Mouse (Mus musculus): ENCODE data around the gene Ppp2r3a. TPM values are rescaled to one million over a fixed set of nuclear protein-coding genes. Genes with fewer than 3 reads are reported as not detected.

The Ppp2r3a gene
- total and polyA plus RNA-seq, 2 experiments from 2014 or later = 18.6 to 37.9 TPM

- no peaks in the 10 kb centered on the region for H3K27me3 ChIP-seq (ENCODE audit: insufficient read depth, low read length)
- H3K9ac ChIP-seq (replicated peaks; ENCODE audit: low read length, poor library complexity, severe bottlenecking) = no peak overlapping the region
Observed at GRCm38 (mm10) chr9:101262815-101263214, 11.2 kb upstream of the Ppp2r3a start.

GRCm38 (mm10) chr9:101261989-101262571 is 10.5 kb upstream of the Ppp2r3a start:
- no peak overlapping the region for H3K9ac ChIP-seq (replicated peaks; ENCODE audit: low read length, poor library complexity, severe bottlenecking)
- H3K4me3 ChIP-seq (ENCODE audit: low read depth, low read length) = no peak overlapping the region
- TF ChIP-seq CTCF (IDR thresholded peaks at IDR 0.05) = no peak
- peak; percentile 16 for DNase-seq (ENCODE audit: low spot score)
- no peak overlapping the region for H3K4me2 ChIP-seq (ENCODE audit: low read depth, low read length, poor library complexity, severe bottlenecking)
- no peaks in the 10 kb centered on the region for H3K9me3 ChIP-seq (ENCODE audit: low read length)
- no peak overlapping the region for H3K27ac ChIP-seq (ENCODE audit: low read depth, low read length)
- no peaks in the 10 kb centered on the region for H3K27me3 ChIP-seq (ENCODE audit: insufficient read depth, low read length)
- 0 out of 2 replicates have a peak, but pooled peaks cover 3% of the 10 kb centered on the region for H3K4me1 ChIP-seq (ENCODE audit: insufficient read depth, low read length)
- ATAC-seq (ENCODE audit: low FRiP score) = no peak
- H3K36me3 ChIP-seq (ENCODE audit: insufficient read depth, low read length) = no peaks in the 10 kb centered on the region
- 41% methylated on average over 11 of the region's 11 CpGs for WGBS

More at GRCm38 (mm10) chr9:101262815-101263214, 11.2 kb upstream of the Ppp2r3a start:
- Histone ChIP-seq H3K27ac (ENCODE audit: low read depth, low read length) (no peak overlapping the region), H3K4me3 (ENCODE audit: low read depth, low read length) (no peak overlapping the region), H3K9me3 (ENCODE audit: low read length) (no peaks in the 10 kb centered on the region), H3K4me2 (ENCODE audit: low read depth, low read length, poor library complexity, severe bottlenecking) (no peak overlapping the region), H3K36me3 (ENCODE audit: insufficient read depth, low read length) (no peaks in the 10 kb centered on the region), H3K4me1 (ENCODE audit: insufficient read depth, low read length) (0 out of 2 replicates have a peak, but pooled peaks cover 3% of the 10 kb centered on the region)
- DNase-seq (ENCODE audit: low spot score) (no peak), ATAC-seq (ENCODE audit: low FRiP score) (no peak)
- TF ChIP-seq CTCF (IDR thresholded peaks at IDR 0.05) = no peak
- 81% methylated on average over 3 of the region's 3 CpGs for WGBS

GRCm38 (mm10) chr9:101261443-101261842 is 9.8 kb upstream of the Ppp2r3a start:
- Histone ChIP-seq H3K27me3 (ENCODE audit: insufficient read depth, low read length) (no peaks in the 10 kb centered on the region), H3K4me1 (ENCODE audit: insufficient read depth, low read length) (0 out of 2 replicates have a peak, but pooled peaks cover 3% of the 10 kb centered on the region), H3K4me2 (ENCODE audit: low read depth, low read length, poor library complexity, severe bottlenecking) (no peak overlapping the region), H3K4me3 (ENCODE audit: low read depth, low read length) (no peak overlapping the region), H3K9me3 (ENCODE audit: low read length) (no peaks in the 10 kb centered on the region), H3K9ac (replicated peaks; ENCODE audit: low read length, poor library complexity, severe bottlenecking) (no peak overlapping the region), H3K36me3 (ENCODE audit: insufficient read depth, low read length) (no peaks in the 10 kb centered on the region), H3K27ac (ENCODE audit: low read depth, low read length) (no peak overlapping the region)
- DNase-seq (ENCODE audit: low spot score) (no peak), ATAC-seq (ENCODE audit: low FRiP score) (no peak)
- no peak for TF ChIP-seq CTCF (IDR thresholded peaks at IDR 0.05)
- 66% methylated on average over 4 of the region's 4 CpGs for WGBS

- Histone ChIP-seq H3K4me3 (ENCODE audit: low read depth, low read length) (no peak overlapping the region), H3K9me3 (ENCODE audit: low read length) (no peaks in the 10 kb centered on the region), H3K27ac (ENCODE audit: low read depth, low read length) (no peak overlapping the region), H3K4me2 (ENCODE audit: low read depth, low read length, poor library complexity, severe bottlenecking) (no peak overlapping the region), H3K9ac (replicated peaks; ENCODE audit: low read length, poor library complexity, severe bottlenecking) (no peak overlapping the region), H3K4me1 (ENCODE audit: insufficient read depth, low read length) (no peaks in the 10 kb centered on the region), H3K27me3 (ENCODE audit: insufficient read depth, low read length) (no peaks in the 10 kb centered on the region), H3K36me3 (ENCODE audit: insufficient read depth, low read length) (no peaks in the 10 kb centered on the region)
- no peak for TF ChIP-seq CTCF (IDR thresholded peaks at IDR 0.05)
- DNase-seq (ENCODE audit: low spot score) (no peak), ATAC-seq (ENCODE audit: low FRiP score) (no peak)
- 66% methylated on average over 3 of the region's 3 CpGs for WGBS
Observed at GRCm38 (mm10) chr9:101253136-101253535, 1.5 kb upstream of the Ppp2r3a start.

GRCm38 (mm10) chr9:101252541-101252940 is 946 bp upstream of the Ppp2r3a start:
- Histone ChIP-seq H3K36me3 (ENCODE audit: insufficient read depth, low read length) (no peaks in the 10 kb centered on the region), H3K27me3 (ENCODE audit: insufficient read depth, low read length) (no peaks in the 10 kb centered on the region), H3K4me3 (ENCODE audit: low read depth, low read length) (no peak overlapping the region), H3K4me1 (ENCODE audit: insufficient read depth, low read length) (no peaks in the 10 kb centered on the region), H3K4me2 (ENCODE audit: low read depth, low read length, poor library complexity, severe bottlenecking) (no peak overlapping the region), H3K9ac (replicated peaks; ENCODE audit: low read length, poor library complexity, severe bottlenecking) (no peak overlapping the region), H3K9me3 (ENCODE audit: low read length) (no peaks in the 10 kb centered on the region), H3K27ac (ENCODE audit: low read depth, low read length) (no peak overlapping the region)
- DNase-seq (ENCODE audit: low spot score) (no peak), ATAC-seq (ENCODE audit: low FRiP score) (no peak)
- no peak for TF ChIP-seq CTCF (IDR thresholded peaks at IDR 0.05)
- 79% methylated on average over 4 of the region's 4 CpGs for WGBS

- Histone ChIP-seq H3K4me1 (ENCODE audit: insufficient read depth, low read length) (no peaks in the 10 kb centered on the region), H3K27me3 (ENCODE audit: insufficient read depth, low read length) (no peaks in the 10 kb centered on the region), H3K4me2 (ENCODE audit: low read depth, low read length, poor library complexity, severe bottlenecking) (peak overlapping the region; percentile 74), H3K4me3 (ENCODE audit: low read depth, low read length) (peak overlapping the region; percentile 84), H3K9ac (replicated peaks; ENCODE audit: low read length, poor library complexity, severe bottlenecking) (peak overlapping the region; percentile 94), H3K27ac (ENCODE audit: low read depth, low read length) (peak overlapping the region; percentile 92), H3K36me3 (ENCODE audit: insufficient read depth, low read length) (no peaks in the 10 kb centered on the region), H3K9me3 (ENCODE audit: low read length) (no peaks in the 10 kb centered on the region)
- TF ChIP-seq CTCF (IDR thresholded peaks at IDR 0.05) = no peak
- ATAC-seq (ENCODE audit: low FRiP score) (peak; percentile 89), DNase-seq (ENCODE audit: low spot score) (peak; percentile 74)
- WGBS = 1% methylated on average over 42 of the region's 61 CpGs
Observed at GRCm38 (mm10) chr9:101250981-101251643, 483 bp downstream of the Ppp2r3a start.
